Mouse (Mus musculus): ENCODE measurements around the gene Tgfb2. TPM values are rescaled to one million over a fixed set of nuclear protein-coding genes. Genes with fewer than 3 reads are reported as not detected.

The Tgfb2 gene
- polyA plus RNA-seq, 1 experiment from 2014 or later, result 24.7 TPM

DNA sequence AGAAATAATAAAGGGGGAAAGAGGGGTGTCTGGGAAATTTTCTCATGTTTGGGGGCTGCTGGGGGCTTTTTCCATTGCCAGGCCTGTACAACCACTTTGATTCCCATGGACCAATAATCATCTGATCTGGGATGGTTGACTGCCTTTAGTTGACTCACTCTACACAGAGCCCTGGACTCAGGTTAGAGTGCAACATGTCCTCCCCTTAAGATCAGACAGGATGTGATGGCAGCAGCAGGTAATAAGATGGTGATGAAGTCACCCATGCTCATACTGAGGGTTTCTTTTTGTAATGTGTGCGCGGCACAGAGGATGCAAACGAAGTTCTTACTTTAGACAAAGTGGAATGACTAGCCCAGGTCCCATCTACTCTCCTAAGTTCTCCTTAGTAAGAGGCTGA, 84.0 kb downstream of the Tgfb2 start:
- no peaks in the 10 kb centered on the region for H3K36me3 ChIP-seq (ENCODE audit: control insufficient read depth, insufficient read depth, low read length)
- H3K4me1 ChIP-seq (replicated peaks; ENCODE audit: control insufficient read depth, insufficient read depth, low read length), result no peaks in the 10 kb centered on the region
- 94% methylated on average over 3 of the region's 3 CpGs for WGBS
- H3K27ac ChIP-seq (ENCODE audit: low read depth, low read length), result no peak overlapping the region
- ATAC-seq (ENCODE audit: low FRiP score) (no peak), DNase-seq (ENCODE audit: low spot score) (no peak)
- no peak overlapping the region for H3K4me2 ChIP-seq (replicated peaks; ENCODE audit: low read depth, low read length)
- no peaks in the 10 kb centered on the region for H3K9me3 ChIP-seq (ENCODE audit: control insufficient read depth, low read length)
- H3K9ac ChIP-seq (ENCODE audit: low read depth, low read length), result no peak overlapping the region
- no peak overlapping the region for H3K4me3 ChIP-seq (ENCODE audit: low read depth, low read length)
- H3K27me3 ChIP-seq (ENCODE audit: control insufficient read depth, insufficient read depth, low read length), result no peaks in the 10 kb centered on the region

DNA sequence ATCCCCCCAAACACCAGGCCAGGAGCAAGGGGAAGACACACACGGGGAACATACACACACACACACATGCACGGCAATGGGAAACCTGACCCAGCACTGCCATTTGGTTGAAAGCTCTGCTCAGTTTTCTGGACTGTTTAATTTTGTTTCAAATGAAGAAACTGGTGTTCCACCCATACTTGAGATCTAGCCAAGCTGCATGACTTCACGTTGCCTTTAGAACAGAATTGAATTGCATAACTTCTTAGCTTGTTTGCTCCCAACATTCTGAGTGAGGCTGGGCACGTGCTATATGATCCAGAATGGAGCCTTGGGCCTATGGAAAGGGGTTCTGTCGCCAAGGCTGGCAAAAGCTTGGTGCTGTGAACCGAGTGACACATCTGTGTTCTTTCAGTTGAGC, 87.5 kb downstream of the Tgfb2 start:
- ATAC-seq (ENCODE audit: low FRiP score) (no peak), DNase-seq (ENCODE audit: low spot score) (no peak)
- Histone ChIP-seq H3K9ac (ENCODE audit: low read depth, low read length) (no peak overlapping the region), H3K4me2 (replicated peaks; ENCODE audit: low read depth, low read length) (no peak overlapping the region), H3K4me3 (ENCODE audit: low read depth, low read length) (no peak overlapping the region), H3K9me3 (ENCODE audit: control insufficient read depth, low read length) (no peaks in the 10 kb centered on the region), H3K27ac (ENCODE audit: low read depth, low read length) (no peak overlapping the region), H3K4me1 (replicated peaks; ENCODE audit: control insufficient read depth, insufficient read depth, low read length) (no peaks in the 10 kb centered on the region), H3K27me3 (ENCODE audit: control insufficient read depth, insufficient read depth, low read length) (no peaks in the 10 kb centered on the region), H3K36me3 (ENCODE audit: control insufficient read depth, insufficient read depth, low read length) (no peaks in the 10 kb centered on the region)
- WGBS, result 87% methylated on average over 6 of the region's 6 CpGs

DNA sequence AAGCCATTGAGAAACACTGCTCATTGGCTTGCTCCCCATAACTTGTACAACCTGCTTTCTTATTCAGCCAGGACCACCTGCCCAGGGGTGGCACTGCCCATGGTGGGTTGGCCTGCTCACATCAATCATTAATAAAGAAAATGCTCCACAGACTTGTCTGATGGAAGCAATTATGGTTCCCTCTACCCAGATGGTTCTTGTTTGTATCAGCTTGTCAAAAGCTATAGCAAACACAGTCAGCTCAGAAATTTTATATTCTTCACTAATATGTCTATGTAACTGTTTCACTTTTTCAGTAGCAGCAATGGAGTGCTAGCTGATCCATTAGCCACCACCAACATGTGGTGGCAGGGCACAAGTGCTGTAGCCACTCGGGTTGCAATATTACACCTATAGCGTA, 94.4 kb downstream of the Tgfb2 start:
- no peaks in the 10 kb centered on the region for H3K9me3 ChIP-seq (ENCODE audit: control insufficient read depth, low read length)
- no peak overlapping the region for H3K9ac ChIP-seq (ENCODE audit: low read depth, low read length)
- DNase-seq (ENCODE audit: low spot score), result no peak
- no peak for ATAC-seq (ENCODE audit: low FRiP score)
- H3K4me3 ChIP-seq (ENCODE audit: low read depth, low read length), result no peak overlapping the region
- H3K27me3 ChIP-seq (ENCODE audit: control insufficient read depth, insufficient read depth, low read length), result no peaks in the 10 kb centered on the region
- WGBS, result 90% methylated on average over 2 of the region's 2 CpGs
- H3K36me3 ChIP-seq (ENCODE audit: control insufficient read depth, insufficient read depth, low read length), result no peaks in the 10 kb centered on the region
- no peak overlapping the region for H3K27ac ChIP-seq (ENCODE audit: low read depth, low read length)
- no peaks in the 10 kb centered on the region for H3K4me1 ChIP-seq (replicated peaks; ENCODE audit: control insufficient read depth, insufficient read depth, low read length)
- no peak overlapping the region for H3K4me2 ChIP-seq (replicated peaks; ENCODE audit: low read depth, low read length)

DNA sequence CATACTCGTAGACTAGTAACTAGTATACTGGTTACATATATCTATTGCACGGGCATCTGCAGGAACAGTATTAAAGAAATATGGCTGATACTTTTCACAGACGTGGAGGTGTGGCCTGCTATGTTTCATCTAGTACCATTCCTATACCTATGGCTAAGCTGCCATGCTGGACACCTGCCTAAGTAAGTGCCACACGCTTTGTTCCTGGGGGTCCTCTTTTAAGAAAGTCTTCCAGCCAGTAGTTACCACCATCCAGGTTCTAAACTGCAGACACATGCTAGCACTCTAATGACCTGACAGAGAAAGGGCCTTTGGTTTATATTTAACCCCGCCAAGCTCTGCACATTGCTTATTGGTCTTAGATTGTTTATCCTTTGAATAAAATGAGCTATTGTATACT, 95.3 kb downstream of the Tgfb2 start:
- Histone ChIP-seq H3K4me3 (ENCODE audit: low read depth, low read length) (no peak overlapping the region), H3K27ac (ENCODE audit: low read depth, low read length) (no peak overlapping the region), H3K36me3 (ENCODE audit: control insufficient read depth, insufficient read depth, low read length) (no peaks in the 10 kb centered on the region), H3K27me3 (ENCODE audit: control insufficient read depth, insufficient read depth, low read length) (no peaks in the 10 kb centered on the region), H3K4me1 (replicated peaks; ENCODE audit: control insufficient read depth, insufficient read depth, low read length) (no peaks in the 10 kb centered on the region), H3K4me2 (replicated peaks; ENCODE audit: low read depth, low read length) (no peak overlapping the region), H3K9ac (ENCODE audit: low read depth, low read length) (no peak overlapping the region), H3K9me3 (ENCODE audit: control insufficient read depth, low read length) (no peaks in the 10 kb centered on the region)
- 92% methylated on average over 5 of the region's 5 CpGs for WGBS
- ATAC-seq (ENCODE audit: low FRiP score) (no peak), DNase-seq (ENCODE audit: low spot score) (no peak)

DNA sequence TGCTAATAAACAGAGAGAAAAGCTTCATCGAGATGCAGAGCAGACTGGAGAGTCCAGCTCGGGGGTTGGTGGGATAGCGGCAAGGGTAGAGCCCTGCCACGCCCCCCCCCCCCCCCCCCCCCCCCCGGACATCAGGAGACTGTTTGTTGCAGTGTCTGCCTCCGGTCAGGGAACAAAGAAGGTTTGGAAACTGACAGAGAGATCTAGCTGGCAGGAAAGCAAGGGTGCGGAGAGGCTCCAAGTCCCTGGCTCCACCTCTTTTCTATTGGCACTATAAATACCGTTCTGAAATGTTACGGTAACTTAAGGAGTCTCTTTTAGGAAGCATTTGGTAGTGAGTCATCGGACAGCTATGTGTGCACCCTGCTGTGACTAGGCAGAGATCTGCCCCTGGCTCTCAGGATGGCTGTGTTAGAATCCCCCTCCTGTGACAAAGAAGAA, 96.0 kb downstream of the Tgfb2 start:
- H3K27me3 ChIP-seq (ENCODE audit: control insufficient read depth, insufficient read depth, low read length), result no peaks in the 10 kb centered on the region
- H3K27ac ChIP-seq (ENCODE audit: low read depth, low read length), result no peak overlapping the region
- 14% methylated on average over 9 of the region's 10 CpGs for WGBS
- H3K4me3 ChIP-seq (ENCODE audit: low read depth, low read length), result peak overlapping the region; percentile 6; the same call in 1 of the 2 replicates
- no peak overlapping the region for H3K9ac ChIP-seq (ENCODE audit: low read depth, low read length)
- peak; percentile 43 for DNase-seq (ENCODE audit: low spot score)
- H3K36me3 ChIP-seq (ENCODE audit: control insufficient read depth, insufficient read depth, low read length), result no peaks in the 10 kb centered on the region
- ATAC-seq (ENCODE audit: low FRiP score), result peak; percentile 86
- H3K4me1 ChIP-seq (replicated peaks; ENCODE audit: control insufficient read depth, insufficient read depth, low read length), result no peaks in the 10 kb centered on the region
- H3K4me2 ChIP-seq (replicated peaks; ENCODE audit: low read depth, low read length), result peak overlapping the region; percentile 23
- no peaks in the 10 kb centered on the region for H3K9me3 ChIP-seq (ENCODE audit: control insufficient read depth, low read length)

DNA sequence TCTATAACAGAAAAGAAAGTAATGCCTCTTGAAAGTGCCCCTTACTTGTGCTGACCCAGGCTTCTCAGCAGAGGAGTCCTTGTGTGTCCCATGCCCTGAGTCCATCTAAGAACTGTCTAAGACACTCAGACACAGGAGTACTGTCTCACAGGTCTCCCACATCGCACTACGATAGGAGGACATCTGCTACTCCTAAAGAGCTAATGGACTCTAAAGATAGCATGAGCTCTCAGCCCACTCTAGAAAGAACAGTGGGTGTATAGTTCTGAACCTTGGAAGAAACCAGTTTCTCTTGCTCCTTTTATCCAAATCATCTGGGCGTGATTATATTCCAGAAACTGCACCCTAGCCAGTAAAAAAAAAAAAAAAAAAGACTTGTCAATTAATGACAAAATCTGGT, 97.7 kb downstream of the Tgfb2 start:
- no peak overlapping the region for H3K27ac ChIP-seq (ENCODE audit: low read depth, low read length)
- 87% methylated on average over 3 of the region's 3 CpGs for WGBS
- H3K4me1 ChIP-seq (replicated peaks; ENCODE audit: control insufficient read depth, insufficient read depth, low read length), result no peaks in the 10 kb centered on the region
- no peak for ATAC-seq (ENCODE audit: low FRiP score)
- no peaks in the 10 kb centered on the region for H3K36me3 ChIP-seq (ENCODE audit: control insufficient read depth, insufficient read depth, low read length)
- H3K27me3 ChIP-seq (ENCODE audit: control insufficient read depth, insufficient read depth, low read length), result no peaks in the 10 kb centered on the region
- DNase-seq (ENCODE audit: low spot score), result no peak
- H3K9ac ChIP-seq (ENCODE audit: low read depth, low read length), result no peak overlapping the region
- no peak overlapping the region for H3K4me3 ChIP-seq (ENCODE audit: low read depth, low read length)
- H3K4me2 ChIP-seq (replicated peaks; ENCODE audit: low read depth, low read length), result no peak overlapping the region
- H3K9me3 ChIP-seq (ENCODE audit: control insufficient read depth, low read length), result no peaks in the 10 kb centered on the region

DNA sequence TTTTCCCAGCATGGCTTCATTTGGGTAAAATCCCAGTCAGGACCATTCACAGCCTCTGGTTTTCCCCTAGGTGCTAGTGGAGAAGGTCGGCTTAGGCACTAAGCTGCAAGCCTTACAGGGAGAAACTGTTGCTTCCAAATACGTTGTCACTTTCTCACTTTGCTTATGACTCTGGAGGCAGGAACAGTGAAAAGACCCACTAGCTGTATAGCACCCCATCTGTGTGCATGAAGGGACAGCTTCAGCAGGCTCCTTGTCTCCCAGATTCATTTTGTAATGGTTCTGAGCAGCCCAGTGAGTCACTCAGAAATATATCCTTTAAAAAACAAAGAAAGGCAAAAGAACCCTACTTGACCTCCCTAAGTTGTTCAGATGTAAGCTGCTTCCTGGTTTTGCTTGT, 100.2 kb downstream of the Tgfb2 start:
- Histone ChIP-seq H3K9me3 (ENCODE audit: control insufficient read depth, low read length) (no peaks in the 10 kb centered on the region), H3K27ac (ENCODE audit: low read depth, low read length) (no peak overlapping the region), H3K4me2 (replicated peaks; ENCODE audit: low read depth, low read length) (no peak overlapping the region), H3K27me3 (ENCODE audit: control insufficient read depth, insufficient read depth, low read length) (no peaks in the 10 kb centered on the region), H3K9ac (ENCODE audit: low read depth, low read length) (no peak overlapping the region), H3K4me3 (ENCODE audit: low read depth, low read length) (no peak overlapping the region), H3K4me1 (replicated peaks; ENCODE audit: control insufficient read depth, insufficient read depth, low read length) (no peaks in the 10 kb centered on the region), H3K36me3 (ENCODE audit: control insufficient read depth, insufficient read depth, low read length) (no peaks in the 10 kb centered on the region)
- WGBS, result 84% methylated on average over 2 of the region's 2 CpGs
- DNase-seq (ENCODE audit: low spot score) (no peak), ATAC-seq (ENCODE audit: low FRiP score) (no peak)

DNA sequence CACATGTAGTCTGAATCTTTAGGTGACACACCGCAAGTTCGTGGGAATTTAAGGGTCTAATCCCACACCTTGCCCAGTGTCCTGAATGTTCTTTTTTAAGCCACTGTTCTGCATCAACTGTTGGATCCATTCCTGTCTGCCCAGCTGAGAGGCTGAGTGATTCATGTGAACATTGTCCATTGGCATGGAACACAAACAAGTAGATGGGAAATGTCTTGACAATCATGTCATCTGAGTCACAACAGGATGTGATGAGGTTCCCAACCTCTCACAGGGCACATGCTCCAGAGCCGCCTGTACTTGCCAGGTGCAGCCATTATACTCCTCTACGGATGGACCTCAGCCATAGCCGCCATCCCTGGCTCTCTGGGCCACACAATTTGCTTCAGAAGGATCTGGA, 101.7 kb downstream of the Tgfb2 start:
- no peak overlapping the region for H3K4me3 ChIP-seq (ENCODE audit: low read depth, low read length)
- no peak for DNase-seq (ENCODE audit: low spot score)
- no peaks in the 10 kb centered on the region for H3K27me3 ChIP-seq (ENCODE audit: control insufficient read depth, insufficient read depth, low read length)
- no peak overlapping the region for H3K27ac ChIP-seq (ENCODE audit: low read depth, low read length)
- WGBS, result 96% methylated on average over 5 of the region's 5 CpGs
- ATAC-seq (ENCODE audit: low FRiP score), result no peak
- H3K4me2 ChIP-seq (replicated peaks; ENCODE audit: low read depth, low read length), result no peak overlapping the region
- no peaks in the 10 kb centered on the region for H3K9me3 ChIP-seq (ENCODE audit: control insufficient read depth, low read length)
- no peaks in the 10 kb centered on the region for H3K36me3 ChIP-seq (ENCODE audit: control insufficient read depth, insufficient read depth, low read length)
- no peaks in the 10 kb centered on the region for H3K4me1 ChIP-seq (replicated peaks; ENCODE audit: control insufficient read depth, insufficient read depth, low read length)
- H3K9ac ChIP-seq (ENCODE audit: low read depth, low read length), result no peak overlapping the region

DNA sequence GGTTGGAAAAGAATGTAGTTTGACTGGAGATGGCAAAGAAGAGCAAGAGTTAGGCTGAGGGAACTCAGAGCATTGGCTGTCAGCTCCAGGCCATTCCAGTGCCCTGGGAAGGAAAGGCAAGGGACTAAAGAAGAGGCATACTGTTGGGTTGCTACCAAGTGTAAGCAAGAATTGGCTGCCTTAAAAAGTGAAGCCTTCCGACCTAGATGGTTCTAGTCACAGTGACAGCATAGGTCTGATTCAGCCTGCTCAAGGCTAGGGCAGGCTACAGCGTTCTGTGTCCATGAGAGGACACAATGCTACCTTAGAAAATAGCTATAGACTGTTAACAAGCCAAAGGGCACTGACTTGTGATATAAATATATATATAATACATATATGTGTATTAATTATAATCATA, 117.6 kb downstream of the Tgfb2 start:
- Histone ChIP-seq H3K27me3 (ENCODE audit: control insufficient read depth, insufficient read depth, low read length) (no peaks in the 10 kb centered on the region), H3K4me3 (ENCODE audit: low read depth, low read length) (no peak overlapping the region), H3K4me2 (replicated peaks; ENCODE audit: low read depth, low read length) (no peak overlapping the region), H3K27ac (ENCODE audit: low read depth, low read length) (no peak overlapping the region), H3K9me3 (ENCODE audit: control insufficient read depth, low read length) (no peaks in the 10 kb centered on the region), H3K9ac (ENCODE audit: low read depth, low read length) (no peak overlapping the region), H3K4me1 (replicated peaks; ENCODE audit: control insufficient read depth, insufficient read depth, low read length) (no peaks in the 10 kb centered on the region), H3K36me3 (ENCODE audit: control insufficient read depth, insufficient read depth, low read length) (no peaks in the 10 kb centered on the region)
- ATAC-seq (ENCODE audit: low FRiP score) (no peak), DNase-seq (ENCODE audit: low spot score) (no peak)
- WGBS, result 91% methylated on average over 2 of the region's 2 CpGs
